Mouse (Mus musculus): ENCODE measurements around the gene Olfr19. TPM values are rescaled to one million over a fixed set of nuclear protein-coding genes. Genes with fewer than 3 reads are reported as not detected.
"Not testable (repeated sequence)": the region's sequence is repeated elsewhere in the genome, so short reads cannot be mapped to it uniquely, and the experiment has no call there.

Olfr19 gene
- polyA plus RNA-seq (2017; shearing (Covaris generic)): not detected

GRCm38 (mm10) chr16:16676305-16676704 lies at the start of gene Olfr19:
Olfr19 (minus strand) TSS chr16:16676405.
- ATAC-seq: no peak

- no peak for ATAC-seq
Measured at GRCm38 (mm10) chr16:16684975-16685374, 8.8 kb upstream of the Olfr19 start.

GRCm38 (mm10) chr16:16684053-16684452 lies 7.8 kb upstream of the Olfr19 start:
- no peak for ATAC-seq

DNA sequence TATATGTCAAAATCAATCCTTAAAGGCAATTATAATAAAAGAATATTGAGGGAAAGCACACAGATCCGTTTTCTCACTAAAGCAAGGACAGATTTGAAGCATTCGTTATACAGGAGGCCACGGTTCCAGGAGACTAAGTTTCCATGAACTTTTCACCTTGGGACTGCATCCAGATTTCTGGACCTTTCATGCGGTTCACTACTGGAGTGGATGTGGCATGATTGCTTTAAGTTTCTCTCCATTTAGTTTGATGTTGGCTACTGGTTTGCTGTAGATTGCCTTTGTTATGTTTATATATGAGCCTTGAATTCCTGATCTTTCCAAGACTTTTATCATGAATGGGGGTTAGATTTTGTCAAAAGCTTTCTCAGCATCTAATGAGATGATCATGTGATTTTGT lies 11.2 kb downstream of the Olfr19 start:
- no peak for ATAC-seq

GRCm38 (mm10) chr16:16664516-16664915 lies 11.7 kb downstream of the Olfr19 start:
- ATAC-seq: not testable (repeated sequence)

GRCm38 (mm10) chr16:16645148-16645547 lies 31.1 kb downstream of the Olfr19 start:
- ATAC-seq: no peak

GRCm38 (mm10) chr16:16633730-16634129 lies 42.5 kb downstream of the Olfr19 start:
- no peak for ATAC-seq

Other genes with a start within 250 kb of the Olfr19 start
- gene Fgd4, start 75.9 kb downstream of the Olfr19 start, polyA plus RNA-seq (2017; shearing (Covaris generic)): under 1 TPM in 2 of 3 experiments, not detected in 1; 0.08 to 0.34 TPM
- gene Spag6l, start 153.1 kb upstream of the Olfr19 start, polyA plus RNA-seq (2017; shearing (Covaris generic)): not detected
- not detected for gene Igll1, start 187.6 kb upstream of the Olfr19 start, polyA plus RNA-seq (2017; shearing (Covaris generic))
- 10 to 100 TPM; 38.9 to 76.8 (median 55.8) TPM for gene Top3b, start 194.3 kb upstream of the Olfr19 start, polyA plus RNA-seq (2017; shearing (Covaris generic))
- 1 to 10 TPM in 2 of 3 experiments, not detected in 1; 1.2 to 1.4 TPM for gene Vpreb1, start 194.4 kb upstream of the Olfr19 start, polyA plus RNA-seq (2017; shearing (Covaris generic))
- gene Ppm1f, start 220.1 kb upstream of the Olfr19 start, polyA plus RNA-seq (2017; shearing (Covaris generic)): 10 to 100 TPM; 11.1 to 13.0 (median 11.7) TPM

Measured in inflammation-experienced regulatory T-cells, adult 6 months (primary cell).